Mouse (Mus musculus): ENCODE measurements around the gene Dnah6. TPM values are rescaled to one million over a fixed set of nuclear protein-coding genes. Genes with fewer than 3 reads are reported as not detected.

The Dnah6 gene
- total RNA-seq, 2 experiments from 2014 or later: 0.02 to 0.05 TPM

- no peak for DNase-seq (ENCODE audit: low spot score)
These were observed 78.0 kb downstream of the Dnah6 start for GRCm38 (mm10) chr6:73143403-73143802.

GRCm38 (mm10) chr6:73142776-73143175 lies 78.7 kb downstream of the Dnah6 start:
- no peak for DNase-seq (ENCODE audit: low spot score)

DNA sequence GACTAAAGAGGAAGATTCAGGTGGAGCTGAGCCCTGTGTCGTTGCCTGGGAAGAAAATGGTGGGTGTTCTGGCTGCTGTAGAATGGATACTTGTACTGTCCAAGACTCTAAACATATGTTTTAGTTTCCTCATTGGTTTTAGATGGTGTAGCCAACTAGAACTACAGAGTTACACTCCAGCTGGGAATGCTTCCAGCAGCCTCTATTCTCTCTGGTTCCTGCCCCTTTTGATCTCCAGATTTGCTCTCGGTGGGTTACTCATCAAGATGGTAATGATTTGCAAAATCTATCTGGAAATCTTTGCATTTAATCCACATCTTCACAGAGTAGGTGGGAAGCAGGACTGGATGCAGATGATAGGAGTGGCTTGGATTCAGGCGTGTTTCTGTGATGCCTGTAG lies 80.6 kb downstream of the Dnah6 start:
- no peak for DNase-seq (ENCODE audit: low spot score)

DNA sequence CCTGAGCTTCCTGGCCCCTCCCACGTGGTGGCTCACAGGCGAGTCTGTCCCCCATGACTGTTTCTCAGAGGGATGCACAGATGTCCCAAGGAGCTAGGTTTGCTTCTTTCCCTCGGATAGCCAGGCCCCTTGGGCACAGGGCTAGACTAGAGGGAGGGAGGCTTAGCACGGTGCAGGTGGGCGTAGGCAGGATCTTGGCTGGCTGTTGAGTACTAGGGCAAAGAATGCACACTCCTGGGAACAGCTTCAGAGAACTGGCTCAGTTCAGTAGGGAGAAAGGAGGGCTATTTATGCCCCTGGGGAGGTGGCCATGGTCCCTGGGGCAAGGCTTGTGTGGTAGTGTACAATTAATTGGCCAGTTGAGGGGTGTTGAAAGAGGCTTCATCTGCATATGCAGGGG lies 88.7 kb downstream of the Dnah6 start:
- DNase-seq (ENCODE audit: low spot score): no peak

- no peak for DNase-seq (ENCODE audit: low spot score)
These were observed 93.9 kb downstream of the Dnah6 start for GRCm38 (mm10) chr6:73127594-73127993.

DNA sequence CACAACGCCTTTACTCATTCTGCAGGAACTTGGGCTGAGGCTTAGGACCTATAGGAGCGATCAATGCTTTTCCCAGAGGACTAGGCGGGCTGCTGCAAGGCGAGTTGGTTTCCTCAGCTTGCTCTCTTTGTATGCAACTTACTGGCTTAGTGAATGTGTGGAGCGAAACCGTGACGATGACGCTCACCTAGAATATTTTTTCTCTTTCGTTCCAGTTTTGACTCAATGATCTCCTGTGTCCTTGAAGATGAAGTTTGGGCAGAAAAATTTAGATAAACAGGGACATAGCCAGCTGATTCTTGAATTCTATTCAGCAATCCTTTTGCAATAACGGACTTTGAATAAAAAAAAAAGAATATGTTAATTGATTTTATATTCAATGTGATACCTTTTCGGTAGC lies 101.1 kb downstream of the Dnah6 start:
- no peak for DNase-seq (ENCODE audit: low spot score)

DNA sequence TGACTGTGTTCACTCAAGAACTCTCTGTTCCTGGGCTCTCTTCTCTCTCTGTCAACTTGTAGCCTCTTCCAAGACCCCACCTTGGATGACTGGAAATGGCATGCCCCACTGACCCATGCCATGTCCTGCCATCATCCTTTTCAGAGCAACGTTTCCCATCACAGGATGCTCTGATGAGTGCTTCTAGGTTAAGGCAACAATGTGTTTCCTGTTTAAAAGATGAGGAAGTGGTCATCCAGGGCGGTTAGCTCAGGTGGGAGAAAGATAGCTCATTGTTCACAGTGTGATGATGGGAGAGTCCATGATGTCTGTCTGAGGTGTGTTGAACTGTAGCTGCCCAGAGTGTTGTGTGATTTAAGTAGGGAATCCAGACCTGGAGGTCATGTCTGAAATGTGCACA lies 107.6 kb downstream of the Dnah6 start:
- no peak for DNase-seq (ENCODE audit: low spot score)

DNA sequence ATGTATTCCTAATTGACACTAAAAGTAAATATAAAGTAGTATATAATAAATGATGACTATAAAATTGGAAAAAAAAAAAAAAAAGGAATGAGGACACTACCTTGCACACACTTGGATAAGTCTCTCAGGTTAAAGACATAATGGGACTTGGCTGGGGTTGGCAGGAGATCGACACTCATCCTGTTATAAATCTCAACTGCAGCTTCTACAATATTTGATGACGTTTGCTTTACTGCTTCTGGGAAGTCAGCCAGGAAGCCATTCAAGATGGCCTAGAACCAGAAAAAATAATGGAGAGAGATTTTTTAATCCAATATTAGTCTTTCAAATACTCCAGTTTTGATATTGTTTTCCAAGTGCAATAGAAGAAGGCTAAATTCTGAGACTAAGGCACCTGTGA lies 108.1 kb downstream of the Dnah6 start:
- no peak for DNase-seq (ENCODE audit: low spot score)

- no peak for DNase-seq (ENCODE audit: low spot score)
These were observed 128.3 kb downstream of the Dnah6 start for GRCm38 (mm10) chr6:73093133-73093532.

- no peak for DNase-seq (ENCODE audit: low spot score)
These were observed 130.6 kb downstream of the Dnah6 start for GRCm38 (mm10) chr6:73090836-73091235.

DNA sequence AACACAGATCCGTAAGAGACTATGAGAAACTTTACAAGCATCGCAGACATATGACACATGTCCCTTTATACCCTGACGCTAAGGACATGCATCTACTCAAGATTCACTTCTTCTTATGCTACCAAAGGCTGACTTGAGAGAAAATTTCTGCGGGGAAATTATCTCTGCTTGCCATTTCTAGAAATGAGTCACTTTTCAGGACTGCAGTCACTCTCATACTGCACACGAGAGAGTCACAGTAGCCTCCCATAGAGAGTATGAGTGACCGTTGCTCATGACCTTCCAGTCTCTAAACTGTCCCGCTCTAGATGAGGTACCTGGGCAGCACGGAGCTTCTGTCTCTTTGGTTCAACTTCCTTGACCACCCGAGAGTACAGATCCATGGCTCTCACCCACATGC lies 138.9 kb downstream of the Dnah6 start:
- no peak for DNase-seq (ENCODE audit: low spot score)

DNA sequence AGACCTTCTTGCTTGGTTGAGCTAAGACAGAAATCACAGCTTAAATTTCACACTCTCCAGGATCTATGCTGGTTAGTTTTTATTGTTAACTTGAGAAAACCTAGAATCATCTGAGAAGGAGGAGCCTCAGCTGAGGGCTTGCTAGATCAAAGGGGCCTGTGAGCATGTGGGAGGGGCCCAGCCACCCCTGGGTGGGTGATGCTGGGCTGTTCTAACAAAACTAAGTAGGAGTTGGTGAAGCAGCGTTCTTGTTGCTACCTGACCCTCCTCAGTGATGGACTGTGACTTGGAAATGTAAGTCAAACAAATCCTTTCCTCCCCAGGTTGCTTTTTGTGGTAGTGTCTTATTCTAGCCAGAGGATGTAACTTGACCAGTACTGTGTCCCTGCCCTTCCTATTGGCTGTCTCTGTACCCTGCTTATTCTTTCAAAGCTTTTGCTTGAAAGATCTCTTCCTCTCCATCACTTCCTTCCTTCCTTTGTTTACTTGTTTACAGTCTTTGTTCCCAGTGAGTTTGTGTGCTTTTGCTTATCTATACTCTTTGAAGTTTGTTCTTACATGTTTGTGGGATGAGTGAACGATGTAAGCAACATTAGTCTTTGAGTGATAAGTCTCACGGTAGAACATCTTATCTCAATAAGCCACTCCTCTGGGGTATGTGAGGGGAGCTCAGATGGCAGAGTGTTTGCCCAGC lies 149.2 kb downstream of the Dnah6 start:
- no peak for DNase-seq (ENCODE audit: low spot score)

DNA sequence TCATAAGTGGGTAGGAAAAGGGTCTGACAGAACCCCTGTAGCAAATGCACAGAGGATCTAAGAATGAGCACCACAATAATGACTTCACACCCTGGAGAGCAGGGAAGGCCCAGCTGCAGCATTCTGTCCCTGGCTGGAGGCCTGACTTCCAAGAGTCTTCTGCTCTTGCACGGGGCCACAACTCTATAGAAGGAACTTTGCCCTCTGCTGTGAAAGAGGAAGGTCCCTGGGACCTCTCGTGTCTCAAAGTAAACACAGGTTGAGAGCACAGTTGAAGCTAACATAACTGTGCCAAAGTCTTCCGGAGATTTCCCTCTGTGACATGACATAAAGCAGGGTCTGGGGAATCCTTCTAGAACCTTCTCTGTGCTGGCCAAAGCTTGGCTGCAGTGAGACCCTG lies 150.2 kb downstream of the Dnah6 start:
- no peak for DNase-seq (ENCODE audit: low spot score)

- DNase-seq (ENCODE audit: low spot score): no peak
These were observed 150.8 kb downstream of the Dnah6 start for GRCm38 (mm10) chr6:73070663-73071062.

- DNase-seq (ENCODE audit: low spot score): no peak
These were observed 156.9 kb downstream of the Dnah6 start for GRCm38 (mm10) chr6:73064551-73064950.

- no peak for DNase-seq (ENCODE audit: low spot score)
These were observed 161.8 kb downstream of the Dnah6 start for GRCm38 (mm10) chr6:73059596-73060121.

GRCm38 (mm10) chr6:73059162-73059561 lies 162.3 kb downstream of the Dnah6 start:
- no peak for DNase-seq (ENCODE audit: low spot score)

DNA sequence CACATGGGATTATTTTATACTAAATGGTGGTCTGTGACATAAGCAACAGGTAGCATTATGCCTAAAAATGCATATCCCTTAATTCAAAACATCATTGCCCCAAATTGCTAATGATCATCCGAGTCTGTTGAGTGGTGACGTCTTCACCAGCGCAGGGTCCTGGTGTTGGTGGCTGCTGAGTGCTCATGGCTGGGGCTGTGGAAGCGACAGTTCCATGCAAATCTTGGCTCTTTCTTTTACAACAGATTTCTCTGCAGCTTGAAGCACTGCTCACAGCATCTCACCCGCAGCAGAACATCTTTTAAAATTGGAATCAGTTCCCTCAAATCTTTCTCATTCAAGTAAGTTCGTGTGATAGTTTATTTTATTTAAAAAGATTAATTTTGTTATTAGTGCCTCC lies 166.1 kb downstream of the Dnah6 start:
- no peak for DNase-seq (ENCODE audit: low spot score)

- DNase-seq (ENCODE audit: low spot score): no peak
These were observed 166.6 kb downstream of the Dnah6 start for GRCm38 (mm10) chr6:73054807-73055206.

DNA sequence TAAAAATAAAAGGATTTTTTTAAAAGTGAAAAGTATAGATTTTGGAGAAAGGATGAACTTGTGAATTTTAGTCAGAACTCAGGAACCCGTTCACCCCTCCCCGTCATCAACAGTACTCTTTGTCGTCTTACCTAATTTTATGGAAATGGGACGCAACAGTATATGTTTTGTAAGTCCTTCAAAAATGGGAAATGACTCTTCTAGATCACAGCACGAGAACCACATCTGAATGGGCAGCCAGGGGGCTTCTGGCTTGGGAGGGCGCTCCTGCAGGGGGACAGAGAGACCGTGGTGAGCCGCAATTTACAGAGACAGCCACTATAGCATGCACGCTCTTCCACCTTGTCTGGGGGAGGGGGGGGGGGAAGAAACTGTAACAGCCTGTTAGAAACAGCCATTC lies 167.9 kb downstream of the Dnah6 start:
- DNase-seq (ENCODE audit: low spot score): no peak

- DNase-seq (ENCODE audit: low spot score): no peak
These were observed 174.2 kb downstream of the Dnah6 start for GRCm38 (mm10) chr6:73047259-73047658.

GRCm38 (mm10) chr6:73045944-73046343 lies 175.5 kb downstream of the Dnah6 start:
- DNase-seq (ENCODE audit: low spot score): no peak

DNA sequence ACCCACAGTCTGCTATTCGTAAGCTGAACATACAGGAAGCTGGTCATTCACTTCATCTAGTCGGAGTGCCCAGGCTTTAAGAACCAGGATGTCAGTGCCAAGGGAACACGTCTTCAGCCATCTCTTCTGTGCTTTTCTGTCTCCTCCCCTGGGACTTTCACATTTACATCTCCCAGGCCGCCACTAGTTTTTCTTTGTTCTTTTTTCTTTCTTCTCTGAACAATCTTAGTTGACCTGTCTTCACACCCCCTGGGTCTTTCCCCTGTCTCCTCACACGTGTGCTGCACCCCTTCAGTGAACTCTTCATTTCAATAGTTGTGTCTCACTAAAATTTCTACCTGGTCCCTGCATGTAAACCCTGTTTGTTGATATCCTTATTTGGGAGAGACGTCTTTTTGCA lies 179.2 kb downstream of the Dnah6 start:
- no peak for DNase-seq (ENCODE audit: low spot score)

DNA sequence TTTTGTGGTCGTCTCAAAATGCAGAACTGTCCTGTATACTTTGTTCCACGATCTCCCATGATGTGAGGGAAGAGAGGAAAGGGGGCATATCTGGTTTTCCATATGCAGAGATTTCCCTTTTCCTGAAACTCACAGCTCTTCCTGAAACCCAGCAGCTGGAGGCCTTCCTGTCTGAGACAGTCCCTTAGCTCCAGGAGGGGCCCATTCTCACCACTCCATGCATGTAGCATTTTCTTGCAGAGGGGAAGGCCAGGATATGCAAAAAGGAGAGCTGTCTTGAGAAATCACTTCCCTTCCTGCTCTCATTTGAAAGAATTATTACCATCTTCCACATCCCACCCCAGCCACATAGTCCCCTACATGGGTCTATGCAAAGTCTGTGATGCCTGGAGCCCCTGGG lies 183.2 kb downstream of the Dnah6 start:
- DNase-seq (ENCODE audit: low spot score): no peak

Measured in gastrocnemius, adult 18-20 months (tissue).